Mouse (Mus musculus) spleen, adult 2 months (tissue): ENCODE data around the gene Nol3. TPM values are rescaled to one million over a fixed set of nuclear protein-coding genes. Genes with fewer than 3 reads are reported as not detected.

Experiments
- DNase-seq, 2 experiments: peaks; one replicate each; pipeline versions ENCODE4 v3.0.0 to v3.0.0-alpha.2; 2012 to 2021; ENCODE audit warnings: low spot score in 2 of 2, low read depth in 1 of 2
- H3K27ac ChIP-seq: fragments of 200-500 bp; 2 replicates; pipeline ENCODE4 v1.5.1; 2012; ENCODE audit warnings: low read length, inconsistent platforms; ENCODE audit not compliant: insufficient read depth
- H3K27me3 ChIP-seq: fragments of 200-500 bp; 2 replicates; pipeline ENCODE4 v1.6.1; 2012; ENCODE audit warnings: mild to moderate bottlenecking, moderate library complexity, low read length, inconsistent platforms; ENCODE audit not compliant: control insufficient read depth, insufficient read depth
- H3K36me3 ChIP-seq: fragments of 200-500 bp; 2 replicates; pipeline ENCODE4 v1.6.1; 2012; ENCODE audit warnings: mild to moderate bottlenecking, low read length, inconsistent platforms; ENCODE audit not compliant: control insufficient read depth, insufficient read depth
- H3K4me1 ChIP-seq: fragments of 200-500 bp; 2 replicates; pipeline ENCODE4 v1.6.1; 2011; ENCODE audit warnings: inconsistent platforms; ENCODE audit not compliant: control insufficient read depth, insufficient read depth, insufficient read length
- H3K4me3 ChIP-seq: fragments of 200-500 bp; 2 replicates; pipeline ENCODE4 v1.5.1; 2011; ENCODE audit warnings: mild to moderate bottlenecking, inconsistent platforms; ENCODE audit not compliant: insufficient read depth, insufficient read length; ENCODE audit errors: extremely low read depth
- CTCF ChIP-seq: fragments of 200-500 bp; IDR thresholded peaks from 2 replicates; pipeline ENCODE4 v1.5.1; 2011; ENCODE audit warnings: mild to moderate bottlenecking, inconsistent platforms; ENCODE audit not compliant: insufficient read depth, insufficient read length, insufficient replicate concordance; ENCODE audit errors: extremely low read depth
- POLR2A ChIP-seq: fragments of 200-500 bp; IDR thresholded peaks from 2 replicates; pipeline ENCODE4 v1.6.1; 2011; ENCODE audit warnings: low read depth, low read length, inconsistent platforms
- WGBS: fragments of 180-500 bp; shearing (Covaris S2); methylation state at CpG from one replicate; pipeline ENCODE4 v1.1.7; 2018; 5-methylcytosine and 5-hydroxymethylcytosine counted together
- polyA plus RNA-seq: library from polyadenylated mRNA; depleted of rRNA; stranded (reverse); fragments of >200 nt; gene quantifications from 2 replicates; pipeline ENCODE4 v1.2.3, GENCODE M21; 2012; rRNA removed

Nol3 gene
- polyA plus RNA-seq, 1 experiment = 0.70 TPM

GRCm38 (mm10) chr8:105326968-105327367, 51.0 kb downstream of the Nol3 start:
- Histone ChIP-seq H3K27ac (peak overlapping the region; percentile 5; the same call in 1 of the 2 replicates), H3K4me3 (peak overlapping the region; percentile 74), H3K4me1 (peaks cover 9% of the 10 kb centered on the region; the same call in 1 of the 2 replicates), H3K36me3 (peaks cover 31% of the 10 kb centered on the region), H3K27me3 (no peaks in the 10 kb centered on the region)
- 39% methylated on average over 6 of the region's 6 CpGs for WGBS
- TF ChIP-seq POLR2A (no peak), CTCF (no peak)
- no peak for DNase-seq

GRCm38 (mm10) chr8:105330325-105330724, 54.4 kb downstream of the Nol3 start:
- H3K27ac ChIP-seq = no peak overlapping the region
- WGBS = 98% methylated on average over 12 of the region's 12 CpGs
- H3K4me3 ChIP-seq = no peak overlapping the region
- no peak for TF ChIP-seq CTCF
- TF ChIP-seq POLR2A = no peak
- peaks cover 47% of the 10 kb centered on the region for H3K36me3 ChIP-seq
- no peaks in the 10 kb centered on the region for H3K27me3 ChIP-seq
- no peak for DNase-seq
- peaks cover 8% of the 10 kb centered on the region; the same call in 1 of the 2 replicates for H3K4me1 ChIP-seq

GRCm38 (mm10) chr8:105331469-105331868, 55.5 kb downstream of the Nol3 start:
- TF ChIP-seq POLR2A (no peak), CTCF (no peak)
- Histone ChIP-seq H3K36me3 (peaks cover 59% of the 10 kb centered on the region), H3K27me3 (no peaks in the 10 kb centered on the region), H3K27ac (no peak overlapping the region), H3K4me1 (peaks cover 4% of the 10 kb centered on the region; the same call in 1 of the 2 replicates), H3K4me3 (no peak overlapping the region)
- no peak for DNase-seq
- 94% methylated on average over 22 of the region's 22 CpGs for WGBS

Other genes with a start within 250 kb of the Nol3 start
- gene Ces3a, start 227.5 kb upstream of the Nol3 start, polyA plus RNA-seq = not detected in 2 replicates
- not detected in 2 replicates for gene Ces3b, start 192.4 kb upstream of the Nol3 start, polyA plus RNA-seq
- gene Ces4a, start 144.3 kb upstream of the Nol3 start, polyA plus RNA-seq = not detected in 2 replicates
- 11.9 and 14.9 TPM in 2 replicates for gene Cbfb, start 105.5 kb upstream of the Nol3 start, polyA plus RNA-seq
- 13.6 TPM in 2 replicates for gene D230025D16Rik, start 51.0 kb upstream of the Nol3 start, polyA plus RNA-seq
- gene B3gnt9, start 21.0 kb upstream of the Nol3 start, polyA plus RNA-seq = 11.5 and 12.0 TPM in 2 replicates
- gene Tradd, start 11.5 kb upstream of the Nol3 start, polyA plus RNA-seq = 28.1 and 31.8 TPM in 2 replicates
- 16.0 and 20.5 TPM in 2 replicates for gene Fbxl8, start 11.5 kb upstream of the Nol3 start, polyA plus RNA-seq
- gene Hsf4, start 6.3 kb upstream of the Nol3 start, polyA plus RNA-seq = 2.5 and 2.7 TPM in 2 replicates
- 3.7 and 3.9 TPM in 2 replicates for gene 4931428F04Rik, start 13.7 kb downstream of the Nol3 start, polyA plus RNA-seq
- gene Exoc3l, start 20.0 kb downstream of the Nol3 start, polyA plus RNA-seq = 21.4 and 23.4 TPM in 2 replicates
- gene E2f4, start 21.5 kb downstream of the Nol3 start, polyA plus RNA-seq = 165 and 202 TPM in 2 replicates
- 7.2 and 7.7 TPM in 2 replicates for gene Elmo3, start 29.5 kb downstream of the Nol3 start, polyA plus RNA-seq
- gene Lrrc29, start 50.1 kb downstream of the Nol3 start, polyA plus RNA-seq = 9.2 and 11.0 TPM in 2 replicates
- 67.8 and 82.2 TPM in 2 replicates for gene Tmem208, start 50.2 kb downstream of the Nol3 start, polyA plus RNA-seq
- 52.0 and 58.1 TPM in 2 replicates for gene Fhod1, start 71.8 kb downstream of the Nol3 start, polyA plus RNA-seq
- 3.0 and 4.2 TPM in 2 replicates for gene Slc9a5, start 72.7 kb downstream of the Nol3 start, polyA plus RNA-seq
- gene Plekhg4, start 97.1 kb downstream of the Nol3 start, polyA plus RNA-seq = 0.16 and 0.20 TPM in 2 replicates
- gene Kctd19, start 137.4 kb downstream of the Nol3 start, polyA plus RNA-seq = 0.42 and 0.62 TPM in 2 replicates
- 0.07 and 0.13 TPM in 2 replicates for gene Lrrc36, start 137.4 kb downstream of the Nol3 start, polyA plus RNA-seq
- 8.1 and 14.7 TPM in 2 replicates for gene Tppp3, start 195.4 kb downstream of the Nol3 start, polyA plus RNA-seq
- 15.3 and 18.3 TPM in 2 replicates for gene Zdhhc1, start 220.8 kb downstream of the Nol3 start, polyA plus RNA-seq
- gene Hsd11b2, start 242.6 kb downstream of the Nol3 start, polyA plus RNA-seq = 0.44 and 0.62 TPM in 2 replicates